33 mouse cellular contexts compared by ENCODE assay signal in the genomic region with DNA sequence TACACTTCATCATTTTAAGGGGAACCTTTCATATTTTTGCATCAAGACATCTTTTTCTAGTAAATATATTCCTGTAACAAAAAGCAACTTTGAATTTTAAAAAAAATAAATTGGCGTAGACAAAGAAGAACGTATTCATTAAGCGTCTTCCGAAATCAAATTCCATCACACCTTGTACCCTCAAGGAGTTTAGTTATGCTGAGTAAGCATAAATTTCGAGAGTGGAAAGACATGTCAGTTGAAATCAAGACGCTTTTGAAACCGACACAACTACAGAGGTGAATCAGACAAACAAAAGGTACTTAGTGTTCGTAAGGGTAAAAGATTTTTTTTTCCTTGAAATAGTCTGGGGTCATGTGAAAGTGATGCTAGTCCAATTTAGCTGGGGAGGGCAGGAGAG.
"Had no signal": no experiment of that assay in that cellular context is flagged by ENCODE, and none has a peak within 500 bp of the region (broad histone marks: within the 10 kb centered on the region; RNA-seq: fewer than 3 reads in every experiment).

No protein-coding gene starts in this region.

- H3K9me3 ChIP-seq: limb, embryonic 10.5 days; limb, embryonic 12.5 days; limb, embryonic 13.5 days; limb, embryonic 15.5 days; liver, embryonic 12.5 days; liver, embryonic 13.5 days; liver, embryonic 15.5 days; lung, embryonic 15.5 days; megakaryocyte, embryonic 14.5 days; midbrain, embryonic 10.5 days; midbrain, embryonic 12.5 days; midbrain, embryonic 13.5 days; midbrain, embryonic 15.5 days; neural tube, embryonic 12.5 days; neural tube, embryonic 13.5 days had no signal

- H3K27ac ChIP-seq: limb, embryonic 10.5 days; limb, embryonic 12.5 days; limb, embryonic 13.5 days; limb, embryonic 15.5 days; liver, embryonic 12.5 days; liver, embryonic 13.5 days; liver, embryonic 14.5 days; liver, embryonic 15.5 days; lung, embryonic 15.5 days; macrophage; midbrain, embryonic 10.5 days; midbrain, embryonic 12.5 days; midbrain, embryonic 13.5 days; midbrain, embryonic 15.5 days; neural tube, embryonic 12.5 days; neural tube, embryonic 13.5 days had no signal

- H3K4me3 ChIP-seq: limb, embryonic 10.5 days; limb, embryonic 12.5 days; limb, embryonic 13.5 days; limb, embryonic 15.5 days; liver, embryonic 12.5 days; liver, embryonic 13.5 days; liver, embryonic 15.5 days; lung, embryonic 15.5 days; megakaryocyte, embryonic 14.5 days; midbrain, embryonic 10.5 days; midbrain, embryonic 12.5 days; midbrain, embryonic 13.5 days; midbrain, embryonic 15.5 days; myocyte; neural tube, embryonic 12.5 days; neural tube, embryonic 13.5 days had no signal

- H3K27me3 ChIP-seq: limb, embryonic 12.5 days; limb, embryonic 13.5 days; limb, embryonic 15.5 days; liver, embryonic 12.5 days; liver, embryonic 13.5 days; liver, embryonic 15.5 days; lung, embryonic 15.5 days; megakaryocyte, embryonic 14.5 days; midbrain, embryonic 12.5 days; midbrain, embryonic 13.5 days; midbrain, embryonic 15.5 days; neural tube, embryonic 12.5 days; neural tube, embryonic 13.5 days had no signal

- ATAC-seq: liver, embryonic 12.5 days; liver, postnatal 0 days; lung, postnatal 0 days; midbrain, embryonic 13.5 days; midbrain, embryonic 15.5 days; midbrain, embryonic 16.5 days had no signal

- H3K9ac ChIP-seq: limb, embryonic 12.5 days; limb, embryonic 13.5 days; limb, embryonic 15.5 days; liver, embryonic 12.5 days; liver, embryonic 13.5 days; liver, embryonic 14.5 days; liver, embryonic 15.5 days; liver, postnatal 0 days; lung, embryonic 14.5 days; lung, embryonic 15.5 days; midbrain, embryonic 12.5 days; midbrain, embryonic 13.5 days; midbrain, embryonic 15.5 days; neural tube, embryonic 12.5 days; neural tube, embryonic 13.5 days had no signal

- H3K4me1 ChIP-seq: limb, embryonic 12.5 days; limb, embryonic 13.5 days; limb, embryonic 15.5 days; liver, embryonic 12.5 days; liver, embryonic 13.5 days; liver, embryonic 15.5 days; lung, embryonic 15.5 days; midbrain, embryonic 10.5 days; midbrain, embryonic 12.5 days; midbrain, embryonic 13.5 days had no signal

- DNase-seq: left cerebral cortex, postnatal 4 days; liver; liver, embryonic 13.5 days; liver, postnatal 0 days; lung, adult 18-20 months; lung, adult 2 months; lung, embryonic 14.5 days; lung, postnatal 10 days; lung, postnatal 14 days; lung, postnatal 36 days; lung, postnatal 4 days; midbrain, embryonic 14.5 days had no signal

- H3K36me3 ChIP-seq: limb, embryonic 10.5 days; limb, embryonic 12.5 days; limb, embryonic 13.5 days; limb, embryonic 15.5 days; liver, embryonic 12.5 days; liver, embryonic 13.5 days; liver, embryonic 15.5 days; midbrain, embryonic 12.5 days; midbrain, embryonic 13.5 days; midbrain, embryonic 15.5 days; neural tube, embryonic 12.5 days; neural tube, embryonic 13.5 days had no signal

- H3K4me2 ChIP-seq: limb, embryonic 12.5 days; limb, embryonic 13.5 days; limb, embryonic 15.5 days; liver, embryonic 11.5 days; liver, embryonic 12.5 days; liver, embryonic 13.5 days; liver, embryonic 15.5 days; lung, embryonic 14.5 days; lung, embryonic 15.5 days; midbrain, embryonic 11.5 days; midbrain, embryonic 12.5 days; midbrain, embryonic 13.5 days; midbrain, embryonic 15.5 days; neural tube, embryonic 12.5 days; neural tube, embryonic 13.5 days had no signal
